Mouse (Mus musculus): Measurements from ENCODE around the gene Ciao1. TPM values are rescaled to one million over a fixed set of nuclear protein-coding genes. Genes with fewer than 3 reads are reported as not detected.
"Not testable (repeated sequence)": the region's sequence is repeated elsewhere in the genome, so short reads cannot be mapped to it uniquely, and the experiment has no call there.

Ciao1 gene
- polyA plus RNA-seq, 1 experiment from 2014 or later = 31.0 TPM

DNA sequence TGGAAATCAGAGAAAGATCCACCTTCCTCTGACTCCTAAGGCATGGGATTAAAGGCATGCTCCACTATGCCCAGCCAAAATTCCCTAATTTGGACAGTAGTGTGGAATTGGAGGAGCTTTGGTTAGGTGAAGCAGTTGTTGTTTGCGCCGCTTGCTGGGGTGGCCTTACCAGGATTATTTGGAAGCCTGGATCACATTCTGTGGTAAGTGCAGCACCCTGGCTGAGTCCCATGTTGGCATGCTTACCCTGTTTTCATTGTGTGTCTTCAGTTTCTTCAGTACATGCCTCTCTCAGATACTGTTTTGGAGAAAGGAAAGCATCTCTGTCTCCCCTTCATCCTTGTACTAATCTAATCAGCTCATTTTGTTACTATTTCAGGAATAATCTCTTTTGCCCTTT lies 27.0 kb upstream of the Ciao1 start:
- peak overlapping the region; percentile 22; the same call in 1 of the 2 replicates for H3K4me2 ChIP-seq (ENCODE audit: low read depth, low read length)
- H3K4me3 ChIP-seq (ENCODE audit: low read depth, low read length) = no peak overlapping the region
- H3K9ac ChIP-seq (replicated peaks) = no peak overlapping the region
- H3K4me1 ChIP-seq (ENCODE audit: insufficient read depth) = peaks cover 24% of the 10 kb centered on the region
- no peaks in the 10 kb centered on the region for H3K9me3 ChIP-seq (ENCODE audit: low read length)
- no peak for ATAC-seq
- H3K27ac ChIP-seq (ENCODE audit: low read depth) = 0 out of 2 replicates have a peak overlapping the region, but pooled peaks have one; percentile 18
- no peaks in the 10 kb centered on the region for H3K36me3 ChIP-seq (replicated peaks; ENCODE audit: insufficient read depth, low read length)
- no peak for DNase-seq
- WGBS (ENCODE audit: insufficient replicate concordance) = 77% methylated on average over 2 of the region's 2 CpGs
- no peak for TF ChIP-seq CTCF (IDR thresholded peaks at IDR 0.05; ENCODE audit: low read depth)
- TF ChIP-seq EP300 (IDR thresholded peaks at IDR 0.05; ENCODE audit: low read depth) = no peak
- no peaks in the 10 kb centered on the region for H3K27me3 ChIP-seq (ENCODE audit: insufficient read depth, low read length)

- DNase-seq (no peak), ATAC-seq (no peak)
- no peak overlapping the region for H3K9ac ChIP-seq (replicated peaks)
- no peaks in the 10 kb centered on the region for H3K9me3 ChIP-seq (ENCODE audit: low read length)
- H3K27me3 ChIP-seq (ENCODE audit: insufficient read depth, low read length) = no peaks in the 10 kb centered on the region
- TF ChIP-seq CTCF (IDR thresholded peaks at IDR 0.05; ENCODE audit: low read depth) (no peak), EP300 (IDR thresholded peaks at IDR 0.05; ENCODE audit: low read depth) (no peak)
- H3K4me1 ChIP-seq (ENCODE audit: insufficient read depth) = peaks cover 22% of the 10 kb centered on the region
- 92% methylated on average over 3 of the region's 3 CpGs for WGBS (ENCODE audit: insufficient replicate concordance)
- H3K36me3 ChIP-seq (replicated peaks; ENCODE audit: insufficient read depth, low read length) = no peaks in the 10 kb centered on the region
- H3K27ac ChIP-seq (ENCODE audit: low read depth) = no peak overlapping the region
- H3K4me3 ChIP-seq (ENCODE audit: low read depth, low read length) = no peak overlapping the region
- peak overlapping the region; percentile 30; the same call in 1 of the 2 replicates for H3K4me2 ChIP-seq (ENCODE audit: low read depth, low read length)
Observed at GRCm38 (mm10) chr2:127272806-127273205, 25.2 kb upstream of the Ciao1 start.

DNA sequence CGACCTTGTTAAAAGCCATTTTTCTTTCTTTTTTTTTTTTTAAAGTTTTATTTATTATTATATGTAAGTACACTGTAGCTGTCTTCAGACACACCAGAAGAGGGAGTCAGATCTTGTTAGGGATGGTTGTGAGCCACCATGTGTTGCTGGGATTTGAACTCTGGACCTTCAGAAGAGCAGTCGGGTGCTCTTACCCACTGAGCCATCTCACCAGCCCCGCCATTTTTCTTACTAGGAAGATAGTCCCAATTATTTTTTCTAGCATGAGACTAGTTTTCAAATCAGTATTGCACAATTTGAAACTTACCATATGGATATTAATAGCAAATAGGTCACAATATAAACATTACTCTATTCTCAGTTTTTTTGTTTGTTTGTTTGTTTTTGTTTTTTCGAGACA lies 24.4 kb upstream of the Ciao1 start:
- 78% methylated on average over 4 of the region's 4 CpGs for WGBS (ENCODE audit: insufficient replicate concordance)
- Histone ChIP-seq H3K4me1 (ENCODE audit: insufficient read depth) (peaks cover 22% of the 10 kb centered on the region), H3K4me3 (ENCODE audit: low read depth, low read length) (peak overlapping the region; percentile 99; the same call in 1 of the 2 replicates), H3K4me2 (ENCODE audit: low read depth, low read length) (peak overlapping the region; percentile 83)
- H3K9me3 ChIP-seq (ENCODE audit: low read length); DNase-seq; H3K9ac ChIP-seq (replicated peaks); ATAC-seq; H3K27me3 ChIP-seq (ENCODE audit: insufficient read depth, low read length); H3K36me3 ChIP-seq (replicated peaks; ENCODE audit: insufficient read depth, low read length); H3K27ac ChIP-seq (ENCODE audit: low read depth): not testable (repeated sequence)

- ATAC-seq (no peak), DNase-seq (peak; percentile 34)
- Histone ChIP-seq H3K27ac (ENCODE audit: low read depth) (peak overlapping the region; percentile 100), H3K4me3 (ENCODE audit: low read depth, low read length) (peak overlapping the region; percentile 99), H3K4me1 (ENCODE audit: insufficient read depth) (peaks cover 19% of the 10 kb centered on the region), H3K9ac (replicated peaks) (peak overlapping the region; percentile 98), H3K9me3 (ENCODE audit: low read length) (no peaks in the 10 kb centered on the region), H3K36me3 (replicated peaks; ENCODE audit: insufficient read depth, low read length) (no peaks in the 10 kb centered on the region), H3K27me3 (ENCODE audit: insufficient read depth, low read length) (no peaks in the 10 kb centered on the region), H3K4me2 (ENCODE audit: low read depth, low read length) (peak overlapping the region; percentile 83)
- TF ChIP-seq EP300 (IDR thresholded peaks at IDR 0.05; ENCODE audit: low read depth) (no peak), CTCF (IDR thresholded peaks at IDR 0.05; ENCODE audit: low read depth) (no peak)
- 11% methylated on average over 8 of the region's 8 CpGs for whole genome bisulfite sequencing (ENCODE audit: insufficient replicate concordance)
Observed at GRCm38 (mm10) chr2:127271042-127271515, 23.5 kb upstream of the Ciao1 start.

DNA sequence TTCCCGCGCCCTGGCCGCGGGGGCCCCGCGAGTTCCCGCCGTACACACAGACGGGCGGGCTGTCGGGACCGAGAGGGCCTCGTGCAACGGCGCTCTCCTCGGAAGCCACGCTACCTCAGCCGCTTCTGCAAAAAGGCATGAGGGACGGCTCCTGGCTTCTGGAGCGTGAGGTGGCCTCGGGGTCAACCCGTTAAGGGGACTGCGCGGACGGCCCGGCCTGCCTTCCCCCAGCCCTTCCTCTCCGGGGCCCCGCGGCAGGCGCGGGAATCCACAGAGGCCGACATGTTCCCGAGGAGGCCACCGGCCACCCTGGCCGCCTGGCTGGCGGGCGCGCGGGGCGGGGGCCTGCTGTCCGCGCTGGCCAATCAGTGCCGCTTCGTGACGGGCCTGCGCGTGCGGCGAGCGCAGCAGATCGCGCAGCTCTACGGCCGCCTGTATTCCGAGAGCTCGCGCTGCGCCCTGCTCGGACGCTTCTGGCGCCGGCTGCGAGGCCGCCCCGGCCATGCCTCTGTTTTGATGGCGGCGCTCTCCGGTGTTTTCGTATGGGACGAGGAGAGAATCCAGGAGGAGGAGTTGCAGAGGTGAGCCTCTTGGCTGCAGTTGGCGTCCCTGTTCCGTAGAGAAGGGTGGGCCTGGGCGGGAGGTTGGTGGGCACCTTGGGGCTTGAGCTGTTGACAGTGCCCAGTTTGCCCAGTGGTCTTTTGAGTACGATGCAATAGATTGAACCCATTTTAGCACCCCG lies 22.9 kb upstream of the Ciao1 start:
- DNase-seq (peak; percentile 90), ATAC-seq (peak; percentile 87)
- peak overlapping the region; percentile 98 for H3K9ac ChIP-seq (replicated peaks)
- no peaks in the 10 kb centered on the region for H3K36me3 ChIP-seq (replicated peaks; ENCODE audit: insufficient read depth, low read length)
- peak overlapping the region; percentile 83 for H3K4me2 ChIP-seq (ENCODE audit: low read depth, low read length)
- TF ChIP-seq CTCF (IDR thresholded peaks at IDR 0.05; ENCODE audit: low read depth) (no peak), EP300 (IDR thresholded peaks at IDR 0.05; ENCODE audit: low read depth) (no peak)
- no peaks in the 10 kb centered on the region for H3K27me3 ChIP-seq (ENCODE audit: insufficient read depth, low read length)
- H3K27ac ChIP-seq (ENCODE audit: low read depth) = peak overlapping the region; percentile 100
- H3K4me1 ChIP-seq (ENCODE audit: insufficient read depth) = peaks cover 15% of the 10 kb centered on the region
- WGBS (ENCODE audit: insufficient replicate concordance) = 1% methylated on average over 75 of the region's 75 CpGs
- H3K9me3 ChIP-seq (ENCODE audit: low read length) = no peaks in the 10 kb centered on the region
- H3K4me3 ChIP-seq (ENCODE audit: low read depth, low read length) = peak overlapping the region; percentile 99

DNA sequence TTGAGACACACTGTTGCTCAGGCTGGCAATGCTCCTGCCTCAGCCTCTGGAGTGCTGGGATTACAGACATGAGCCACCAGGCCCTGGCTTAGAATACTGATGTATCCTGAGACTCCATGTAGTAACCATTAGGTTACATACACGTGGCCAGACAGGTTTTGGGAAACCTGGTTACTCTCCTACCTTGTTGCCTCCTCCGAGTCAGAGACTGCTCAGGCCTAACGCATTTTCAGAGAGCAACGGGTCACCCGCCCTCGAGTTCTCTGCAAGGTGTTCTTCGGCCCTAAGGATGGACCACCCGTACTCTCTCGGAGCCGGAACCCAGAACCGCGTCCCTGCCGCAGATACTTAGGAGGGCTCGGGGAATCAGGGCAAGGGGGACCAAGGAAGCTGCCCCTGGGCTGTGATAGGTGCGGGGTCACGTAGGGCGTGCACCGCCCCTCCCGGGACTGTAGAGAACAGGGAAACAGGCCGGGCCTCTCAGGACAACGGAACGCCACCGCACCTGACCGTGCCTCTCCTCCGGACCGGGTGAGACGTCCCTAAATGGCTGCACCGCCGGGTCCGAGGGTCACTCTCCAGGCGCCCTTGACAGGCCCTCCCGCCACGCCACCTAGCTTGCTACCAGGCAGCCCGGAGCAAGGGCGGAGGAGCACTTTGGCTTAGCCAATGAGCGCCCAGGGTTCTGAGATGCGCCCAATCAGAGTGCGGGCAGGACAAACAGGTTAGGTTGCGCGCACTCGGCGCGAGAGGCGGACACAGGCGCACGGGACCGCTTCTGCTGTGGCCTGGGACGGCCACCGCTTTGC lies 22.1 kb upstream of the Ciao1 start, which contains the start of gene Stard7:
Gene Stard7 (plus strand): TSS at position 728 of the 809 bp plus-strand sequence.
- Histone ChIP-seq H3K9me3 (ENCODE audit: low read length) (no peaks in the 10 kb centered on the region), H3K27ac (ENCODE audit: low read depth) (peak within 1 kb of the TSS; percentile 100), H3K4me1 (ENCODE audit: insufficient read depth) (peaks cover 8% of the 10 kb centered on the region), H3K9ac (replicated peaks) (peak within 1 kb of the TSS; percentile 98), H3K27me3 (ENCODE audit: insufficient read depth, low read length) (no peaks in the 10 kb centered on the region), H3K4me3 (ENCODE audit: low read depth, low read length) (peak within 1 kb of the TSS; percentile 99), H3K36me3 (replicated peaks; ENCODE audit: insufficient read depth, low read length) (no peaks in the 10 kb centered on the region), H3K4me2 (ENCODE audit: low read depth, low read length) (peak within 1 kb of the TSS; percentile 83)
- peak; percentile 96 for DNase-seq
- ATAC-seq = peak; percentile 95
- WGBS (ENCODE audit: insufficient replicate concordance) = under 1% methylated on average over 49 of the region's 49 CpGs
- TF ChIP-seq CTCF (IDR thresholded peaks at IDR 0.05; ENCODE audit: low read depth) = peak; percentile 53
- no peak for TF ChIP-seq EP300 (IDR thresholded peaks at IDR 0.05; ENCODE audit: low read depth)
